Mouse (Mus musculus): ENCODE results near the gene Exoc3l4.

- no peak for TF ChIP-seq POLR2A (IDR thresholded peaks at IDR 0.05; ENCODE audit: control insufficient read depth, low read depth, low read length)
- no peak for TF ChIP-seq CTCF (IDR thresholded peaks at IDR 0.05; ENCODE audit: control insufficient read depth, insufficient read depth, insufficient replicate concordance, low read depth, low read length)
Measured at GRCm38 (mm10) chr12:111457742-111458141, 40.9 kb downstream of the Exoc3l4 start.
